Mouse (Mus musculus): Measurements from ENCODE around the gene Shroom3.

Gene Shroom3

GRCm38 (mm10) chr5:92810922-92811533 is 127.8 kb downstream of the Shroom3 start:
- peak; percentile 45 for DNase-seq

- DNase-seq, result peak; percentile 23
These were observed 128.5 kb downstream of the Shroom3 start for GRCm38 (mm10) chr5:92811761-92812160.

- DNase-seq, result peak; percentile 74
These were observed 129.7 kb downstream of the Shroom3 start for GRCm38 (mm10) chr5:92812936-92813335.

DNA sequence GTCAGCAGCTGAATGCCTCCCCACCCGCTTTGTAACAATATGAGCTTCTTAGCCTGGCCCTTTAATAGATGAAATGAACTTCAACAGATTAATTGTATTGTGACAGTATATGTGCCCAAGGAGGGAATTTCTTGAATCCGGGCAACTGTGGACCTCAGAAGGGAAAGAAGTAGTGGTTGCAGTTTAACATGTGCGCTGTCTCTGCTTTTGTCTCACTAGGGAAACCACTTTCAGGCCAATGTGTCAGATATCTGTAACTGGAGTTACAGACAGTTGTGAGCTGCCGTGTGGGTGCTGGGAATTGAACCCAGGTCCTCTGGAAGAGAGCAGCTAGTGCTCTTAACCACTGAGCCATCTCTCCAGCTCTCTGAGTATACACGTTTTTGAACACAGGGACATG is 130.3 kb downstream of the Shroom3 start:
- DNase-seq, result no peak

- DNase-seq, result no peak
These were observed 131.4 kb downstream of the Shroom3 start for GRCm38 (mm10) chr5:92814621-92815020.

DNA sequence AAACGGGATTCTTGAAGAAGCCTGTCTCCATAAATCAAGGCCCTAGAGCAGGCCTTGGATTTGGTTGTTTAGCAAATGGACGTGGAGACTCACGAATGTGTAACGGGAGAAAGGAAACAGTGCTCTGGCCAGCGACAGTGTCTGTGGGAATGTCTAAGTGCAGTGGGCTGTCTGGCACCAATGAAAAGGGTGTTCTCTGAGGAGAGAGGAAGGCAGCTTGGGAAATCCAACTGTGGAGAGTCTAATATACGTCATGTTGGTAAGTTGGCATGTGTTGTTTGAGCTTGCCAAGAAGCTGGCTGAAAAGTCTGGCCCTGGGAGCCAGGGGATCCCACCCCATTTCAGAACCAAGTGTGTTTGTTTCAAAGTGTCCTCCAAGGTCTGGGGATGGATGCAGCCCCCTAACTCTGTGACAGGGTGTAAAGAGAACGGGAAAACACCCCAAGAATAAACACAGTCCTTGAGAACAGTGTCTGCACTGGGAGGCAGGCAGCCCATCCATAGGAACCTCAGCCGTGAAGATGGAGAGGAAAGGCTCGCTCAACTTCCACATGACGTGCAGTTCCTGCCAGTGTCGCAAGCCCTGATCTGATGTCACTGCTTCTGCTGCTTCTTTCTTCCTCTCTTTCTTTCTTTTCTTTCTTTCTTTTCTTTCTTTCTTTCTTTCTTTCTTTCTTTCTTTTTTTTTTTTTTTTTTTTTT is 134.0 kb downstream of the Shroom3 start:
- DNase-seq, result peak; percentile 55

- no peak for DNase-seq
These were observed 138.1 kb downstream of the Shroom3 start for GRCm38 (mm10) chr5:92821370-92821769.

- DNase-seq, result no peak
These were observed 140.3 kb downstream of the Shroom3 start for GRCm38 (mm10) chr5:92823495-92823894.

DNA sequence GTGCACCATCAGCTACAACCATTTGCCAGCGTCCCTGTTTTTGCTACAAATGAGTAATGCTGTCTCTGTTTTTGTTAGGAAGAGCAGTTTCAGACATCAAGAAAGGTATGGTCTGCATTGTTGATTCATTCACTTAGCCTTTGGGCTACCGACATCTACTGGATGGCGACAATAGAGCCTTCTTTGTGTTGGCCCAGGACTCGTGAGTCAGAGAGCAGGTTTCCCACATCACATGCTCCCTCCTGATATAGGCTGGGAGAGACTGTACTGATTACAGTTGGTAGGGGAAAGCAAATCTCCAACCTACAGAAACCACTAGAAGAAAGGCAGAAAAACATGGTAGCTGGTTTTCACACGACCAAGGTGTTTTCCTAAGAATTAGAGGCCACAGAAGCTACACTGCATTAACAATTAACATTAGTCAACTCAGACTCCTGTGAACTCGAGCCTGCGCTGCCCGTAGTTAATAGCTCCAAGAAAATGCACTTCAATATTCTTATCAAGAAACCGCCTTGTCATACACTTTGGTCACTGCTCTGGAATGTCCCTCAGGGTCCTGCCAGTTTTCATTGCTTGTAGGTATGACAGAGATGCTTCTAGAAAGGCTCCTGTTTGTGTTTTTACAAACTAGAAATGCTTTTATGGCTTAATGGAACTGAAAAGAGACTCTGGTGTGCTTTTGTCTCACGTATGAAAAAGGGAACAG is 141.2 kb downstream of the Shroom3 start:
- no peak for DNase-seq

DNA sequence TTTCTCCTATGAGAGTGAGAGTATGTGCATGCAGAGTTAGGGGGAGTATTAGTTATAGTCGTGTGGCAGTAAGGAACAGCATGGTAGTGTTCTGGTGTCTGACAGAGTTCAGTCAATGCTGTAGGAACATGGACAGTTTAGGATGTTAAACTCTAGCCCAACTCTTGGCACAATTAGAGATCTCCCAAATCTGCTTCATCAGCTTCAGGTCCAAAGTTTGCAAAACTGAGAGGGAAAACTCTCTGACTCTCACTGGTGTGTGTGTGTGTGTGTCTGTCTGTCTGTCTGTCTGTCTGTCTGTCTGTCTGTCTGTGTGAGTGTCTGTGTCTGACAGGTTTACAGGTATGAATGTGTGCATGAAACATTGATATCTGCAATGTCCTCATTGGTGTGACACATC is 147.2 kb downstream of the Shroom3 start:
- no peak for DNase-seq

- no peak for DNase-seq
These were observed 151.3 kb downstream of the Shroom3 start for GRCm38 (mm10) chr5:92834513-92834912.

GRCm38 (mm10) chr5:92837311-92837710 is 154.1 kb downstream of the Shroom3 start:
- no peak for DNase-seq

- DNase-seq, result no peak
These were observed 155.1 kb downstream of the Shroom3 start for GRCm38 (mm10) chr5:92838351-92838784.

DNA sequence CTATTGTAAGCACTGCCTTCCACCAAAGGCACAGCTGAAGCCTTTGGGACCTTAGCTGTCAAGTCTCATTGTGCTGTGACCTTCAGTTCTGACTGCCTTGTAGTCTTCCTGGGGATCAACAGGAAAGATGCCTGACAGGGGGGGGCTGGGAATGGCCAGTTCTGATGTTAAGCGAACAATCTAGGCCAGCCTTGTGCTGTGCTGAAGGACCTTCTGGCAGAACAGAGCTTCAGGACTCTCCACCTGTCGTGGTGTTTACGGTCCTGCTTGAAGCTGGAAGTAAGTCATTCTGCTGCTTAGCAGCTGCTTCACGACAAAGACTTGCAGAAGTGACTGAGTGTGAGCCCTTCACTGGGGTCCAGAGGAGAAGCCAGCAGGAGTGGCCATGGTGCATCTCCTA is 156.1 kb downstream of the Shroom3 start:
- DNase-seq, result no peak

DNA sequence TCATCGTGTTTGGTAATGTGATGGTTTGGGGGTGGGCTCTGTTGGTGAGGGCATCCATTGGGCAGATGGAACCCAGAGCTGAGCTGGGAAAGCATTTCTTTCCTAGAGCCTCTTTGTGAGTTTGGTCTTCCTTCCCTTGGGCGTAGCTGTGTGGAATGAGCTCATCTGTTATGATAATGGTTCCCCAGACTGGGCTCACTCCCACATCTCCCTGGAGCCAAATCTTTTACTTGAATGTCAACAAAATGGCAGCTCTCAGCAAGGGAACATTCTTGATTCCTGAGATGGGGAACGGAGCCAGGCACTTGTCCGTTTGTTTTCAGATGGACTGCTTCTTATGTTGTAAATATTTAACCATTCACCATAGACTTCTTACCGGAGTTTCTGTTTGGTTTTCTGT is 158.2 kb downstream of the Shroom3 start:
- peak; percentile 91 for DNase-seq

DNA sequence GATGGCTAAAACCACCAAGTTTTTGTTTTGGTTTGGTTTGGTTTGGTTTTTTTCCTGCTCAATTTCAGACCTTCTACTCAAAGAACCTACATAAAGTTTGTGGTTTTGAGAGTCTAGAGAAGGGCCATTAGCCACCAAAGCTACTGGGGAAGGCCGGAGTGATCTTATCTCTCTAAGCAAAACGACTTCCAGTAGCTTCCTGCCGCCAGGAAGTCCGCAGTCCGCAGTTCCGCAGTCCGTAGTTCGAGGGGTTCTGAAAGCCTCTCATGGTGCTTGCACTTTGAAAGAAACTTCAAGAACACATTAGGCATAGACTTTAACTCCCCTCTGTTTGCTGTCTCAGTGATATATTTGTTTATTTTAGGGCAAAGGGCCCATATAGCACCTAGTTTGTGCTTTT is 159.2 kb downstream of the Shroom3 start:
- peak; percentile 40 for DNase-seq

DNA sequence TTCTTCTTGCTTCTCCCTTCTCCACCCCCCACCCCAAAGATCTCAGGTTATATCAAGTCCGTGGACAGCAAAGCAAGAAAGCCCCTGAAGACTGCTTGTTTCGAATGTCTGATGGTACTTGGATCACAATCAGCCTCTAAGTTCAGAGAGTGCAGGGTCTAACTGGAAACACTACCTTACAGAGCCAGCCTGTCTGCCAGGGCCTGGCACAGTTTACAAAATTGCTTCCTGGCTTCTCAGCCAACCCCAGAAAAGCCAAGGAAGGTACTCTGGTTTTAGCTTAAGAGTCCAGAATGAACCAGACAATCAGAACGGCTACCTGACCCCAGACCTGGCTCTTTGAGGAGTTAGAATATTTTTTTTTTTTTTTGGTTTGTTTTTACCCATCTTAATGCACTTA is 159.6 kb downstream of the Shroom3 start:
- DNase-seq, result peak; percentile 30

- no peak for DNase-seq
These were observed 160.9 kb downstream of the Shroom3 start for GRCm38 (mm10) chr5:92843850-92844785.

- DNase-seq, result no peak
These were observed 166.5 kb downstream of the Shroom3 start for GRCm38 (mm10) chr5:92849743-92850142.

DNA sequence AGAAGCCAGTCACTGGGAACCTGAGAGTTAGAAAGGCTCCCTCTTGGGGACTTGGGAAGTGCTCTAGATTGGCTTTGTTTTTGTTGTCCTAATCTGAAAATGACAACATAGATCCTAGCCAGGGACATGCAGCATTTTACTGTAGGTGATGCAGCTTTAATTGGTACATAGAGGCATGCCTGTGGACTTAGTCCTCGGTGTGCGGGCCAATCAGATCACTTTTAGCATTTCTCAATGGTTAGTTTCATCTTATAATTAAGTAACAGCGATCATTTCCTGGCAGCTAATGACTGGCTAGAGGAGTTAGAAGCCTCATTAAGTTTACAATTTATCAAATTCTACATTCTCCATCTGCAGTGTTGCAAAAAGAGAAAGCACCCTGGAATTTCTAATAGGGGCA is 167.7 kb downstream of the Shroom3 start:
- DNase-seq, result no peak

DNA sequence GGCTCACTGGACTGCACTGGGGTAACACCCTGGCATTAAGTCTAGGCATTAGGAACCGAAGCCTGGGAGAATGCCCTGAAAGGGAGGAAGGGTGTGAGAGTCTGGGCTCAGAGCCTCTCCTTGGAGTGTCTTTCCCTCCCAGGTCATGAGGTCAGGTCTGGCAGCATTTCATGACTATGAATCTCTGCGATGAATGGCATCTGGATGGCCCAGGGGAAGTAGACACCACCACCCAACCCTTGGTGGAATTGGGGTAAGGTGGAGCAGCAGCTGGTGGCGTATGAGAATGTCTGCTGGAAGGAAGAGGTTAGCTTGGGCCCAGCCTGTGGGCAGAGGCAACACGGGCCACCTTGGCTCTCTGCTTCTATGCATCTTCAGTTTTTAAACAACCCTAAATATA is 171.7 kb downstream of the Shroom3 start:
- peak; percentile 25 for DNase-seq

DNA sequence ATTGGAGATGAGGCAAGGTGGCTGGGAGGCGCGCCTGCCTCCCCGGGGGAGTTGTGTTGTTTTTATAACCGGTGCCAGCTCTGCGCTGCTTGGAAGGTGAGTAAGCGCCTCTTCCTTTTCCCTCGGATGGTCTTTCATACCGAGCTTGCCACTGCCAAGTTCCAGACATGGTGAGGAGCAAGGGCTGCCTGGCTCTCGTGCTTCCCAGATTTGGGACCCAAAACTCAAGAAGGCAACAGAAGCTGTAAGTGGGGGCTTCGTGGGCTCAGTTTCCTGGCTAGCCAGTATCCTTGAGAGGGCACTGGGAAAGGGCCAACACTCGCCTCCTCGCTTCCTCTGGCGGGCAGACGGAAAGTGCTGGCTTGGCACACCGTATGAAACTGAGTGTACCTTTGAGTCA is 173.1 kb downstream of the Shroom3 start:
- peak; percentile 31 for DNase-seq

DNA sequence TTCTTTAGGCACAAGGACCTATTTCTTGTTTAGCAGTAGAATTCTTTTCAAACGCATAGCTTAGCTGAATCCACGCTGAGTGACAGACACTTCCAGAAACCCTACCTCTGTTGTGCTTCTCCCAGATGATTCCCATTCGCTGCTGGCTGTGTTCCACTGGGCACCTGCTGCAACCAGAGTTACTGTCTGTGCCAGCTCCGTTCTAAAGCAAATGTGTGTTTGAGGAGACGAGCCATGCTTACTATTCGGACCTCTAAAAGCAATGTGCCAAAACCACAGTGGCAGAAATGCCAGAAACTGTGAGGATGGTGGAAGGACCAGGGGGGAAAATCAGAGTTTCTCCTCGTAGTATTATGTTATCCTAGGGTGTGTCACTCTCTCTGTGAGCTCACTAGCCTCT is 173.9 kb downstream of the Shroom3 start:
- no peak for DNase-seq
